Mouse (Mus musculus): ENCODE measurements around the gene Olfr309. TPM values are rescaled to one million over a fixed set of nuclear protein-coding genes. Genes with fewer than 3 reads are reported as not detected.
"Not testable (repeated sequence)": the region's sequence is repeated elsewhere in the genome, so short reads cannot be mapped to it uniquely, and the experiment has no call there.

Olfr309 gene
- total RNA-seq (2021): not detected
- polyA plus RNA-seq (2012; rRNA removed): not detected in 2 replicates
- long read RNA-seq: 0 reads

GRCm38 (mm10) chr7:86313608-86314007, at the start of gene Olfr309:
Gene Olfr309, minus strand, starts transcription at chr7:86313708.
- DNase-seq: no peak

DNA sequence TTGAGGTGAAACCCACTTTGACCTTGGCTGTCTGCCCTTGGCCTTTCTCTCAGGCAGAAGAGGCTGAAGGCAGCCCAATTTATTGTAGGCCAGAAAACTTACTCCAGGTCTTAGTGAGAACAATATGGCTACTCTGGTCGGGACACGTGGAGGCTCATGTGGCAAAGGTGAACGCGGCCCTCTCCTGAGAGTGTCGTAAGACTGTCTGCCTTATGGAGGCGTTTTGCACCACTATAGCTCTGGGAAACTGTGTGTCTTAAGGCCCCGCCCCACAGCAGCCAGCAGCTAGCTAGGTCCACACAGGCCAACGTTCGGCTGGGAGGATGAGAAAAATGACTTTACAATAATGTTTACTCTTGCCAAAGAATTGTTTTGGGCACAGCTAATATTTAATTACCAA, 32.8 kb upstream of the Olfr309 start:
- DNase-seq: not testable (repeated sequence)

- DNase-seq: no peak
Measured at GRCm38 (mm10) chr7:86344253-86344652, 30.7 kb upstream of the Olfr309 start.

- DNase-seq: no peak
Measured at GRCm38 (mm10) chr7:86342881-86343565, 29.5 kb upstream of the Olfr309 start.

GRCm38 (mm10) chr7:86337486-86337885, 24.0 kb upstream of the Olfr309 start, which contains the start of gene Olfr307:
Gene Olfr307, minus strand, starts transcription at chr7:86337586.
- no peak for DNase-seq

DNA sequence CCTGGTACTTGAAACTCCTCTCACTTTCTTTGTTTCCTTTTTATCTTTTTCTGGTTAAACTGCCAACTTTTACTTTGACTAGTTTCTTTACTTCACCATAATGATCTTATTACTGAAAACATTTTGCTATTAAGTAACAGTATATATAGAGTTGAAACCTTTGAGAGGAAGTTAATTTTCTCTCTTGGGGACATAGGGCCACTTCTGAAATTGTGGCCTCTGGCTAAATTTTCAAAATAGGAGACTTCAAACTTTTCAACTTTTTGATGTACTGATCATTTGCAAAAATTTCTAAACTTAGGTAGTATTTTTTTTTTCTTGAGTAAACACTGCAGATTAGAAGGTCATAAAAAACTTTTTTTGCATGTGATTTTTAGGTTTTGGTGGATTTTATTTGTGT, 12.0 kb upstream of the Olfr309 start, which contains the start of gene Olfr308:
Olfr308 (minus strand) TSS at position 101 of the 400 bp plus-strand sequence.
- no peak for DNase-seq

- no peak for DNase-seq
Measured at GRCm38 (mm10) chr7:86321323-86321722, 7.8 kb upstream of the Olfr309 start.

DNA sequence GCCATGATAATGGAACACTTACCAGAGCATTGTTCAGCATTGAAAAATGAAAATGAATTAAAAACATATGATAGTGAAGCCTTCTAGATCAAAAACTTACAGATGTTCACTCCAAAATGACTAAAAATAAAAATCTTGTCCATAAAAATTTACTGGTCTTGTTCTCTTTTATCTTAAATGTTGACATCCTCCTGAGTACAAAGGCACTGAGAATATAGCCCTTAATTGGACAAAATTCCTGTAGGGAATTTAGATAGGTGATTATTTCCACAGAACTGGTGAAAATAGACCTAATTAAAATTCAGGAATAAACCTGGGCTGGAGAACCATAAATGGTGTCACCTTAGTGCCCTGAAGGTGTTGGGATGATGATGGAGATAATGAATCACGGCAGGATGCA, 36.4 kb downstream of the Olfr309 start, which contains the start of gene Olfr310:
Olfr310 (minus strand) TSS at position 101 of the 400 bp plus-strand sequence.
- DNase-seq: no peak

Small RNAs within 50 kb of the gene (microRNA-seq; reads per million reads assigned to microRNA genes)
- 0 reads per million in 2 experiments for gene Gm23192

Other genes with a start within 250 kb of the Olfr309 start
- gene Vmn2r75, start 141.9 kb downstream of the Olfr309 start, total RNA-seq (2021): not detected
- gene Vmn2r75, start 141.9 kb downstream of the Olfr309 start, polyA plus RNA-seq (2012; rRNA removed): not detected in 2 replicates
- not detected for gene Vmn2r76, start 67.4 kb downstream of the Olfr309 start, total RNA-seq (2021)
- gene Vmn2r76, start 67.4 kb downstream of the Olfr309 start, polyA plus RNA-seq (2012; rRNA removed): not detected in 2 replicates
- gene Olfr310, start 36.5 kb downstream of the Olfr309 start, total RNA-seq (2021): not detected
- not detected in 2 replicates for gene Olfr310, start 36.5 kb downstream of the Olfr309 start, polyA plus RNA-seq (2012; rRNA removed)
- gene Olfr308, start 11.9 kb upstream of the Olfr309 start, total RNA-seq (2021): not detected
- not detected in 2 replicates for gene Olfr308, start 11.9 kb upstream of the Olfr309 start, polyA plus RNA-seq (2012; rRNA removed)
- not detected for gene Olfr307, start 23.9 kb upstream of the Olfr309 start, total RNA-seq (2021)
- gene Olfr307, start 23.9 kb upstream of the Olfr309 start, polyA plus RNA-seq (2012; rRNA removed): not detected in 2 replicates
- gene Olfr305, start 53.2 kb upstream of the Olfr309 start, total RNA-seq (2021): not detected
- gene Olfr305, start 53.2 kb upstream of the Olfr309 start, polyA plus RNA-seq (2012; rRNA removed): not detected in 2 replicates
- gene Olfr304, start 73.0 kb upstream of the Olfr309 start, total RNA-seq (2021): not detected
- gene Olfr304, start 73.0 kb upstream of the Olfr309 start, polyA plus RNA-seq (2012; rRNA removed): not detected in 2 replicates
- gene Olfr303, start 84.1 kb upstream of the Olfr309 start, total RNA-seq (2021): not detected
- gene Olfr303, start 84.1 kb upstream of the Olfr309 start, polyA plus RNA-seq (2012; rRNA removed): not detected in 2 replicates
- gene Olfr301, start 90.1 kb upstream of the Olfr309 start, total RNA-seq (2021): not detected
- not detected in 2 replicates for gene Olfr301, start 90.1 kb upstream of the Olfr309 start, polyA plus RNA-seq (2012; rRNA removed)
- not detected for gene Olfr299, start 146.2 kb upstream of the Olfr309 start, total RNA-seq (2021)
- gene Olfr299, start 146.2 kb upstream of the Olfr309 start, polyA plus RNA-seq (2012; rRNA removed): not detected in 2 replicates
- gene Olfr298, start 178.8 kb upstream of the Olfr309 start, total RNA-seq (2021): not detected
- gene Olfr298, start 178.8 kb upstream of the Olfr309 start, polyA plus RNA-seq (2012; rRNA removed): not detected in 2 replicates
- not detected for gene Olfr297, start 206.3 kb upstream of the Olfr309 start, total RNA-seq (2021)
- not detected in 2 replicates for gene Olfr297, start 206.3 kb upstream of the Olfr309 start, polyA plus RNA-seq (2012; rRNA removed)

Measured in adrenal gland, adult 2 months (tissue).